Mouse (Mus musculus) intestine, postnatal 0 days (tissue): Measurements from ENCODE around the gene Lamtor2. TPM values are rescaled to one million over a fixed set of nuclear protein-coding genes. Genes with fewer than 3 reads are reported as not detected.

Experiments used
- ATAC-seq: fragments of 200-750 bp; cut with Nextera tagmentation; 2 replicates; pipeline ENCODE4 v1.8.0; 2017; ENCODE audit warnings: mild to moderate bottlenecking, moderate TSS enrichment, moderate library complexity
- H3K27ac ChIP-seq: fragments of 300-500 bp; sonication (generic); 2 replicates; pipeline ENCODE4 v1.5.1; 2014; ENCODE audit warnings: mild to moderate bottlenecking, low read depth, low read length, moderate library complexity
- H3K27me3 ChIP-seq: fragments of 300-500 bp; sonication (generic); replicated peaks from 2 replicates; pipeline ENCODE4 v1.6.1; 2014; ENCODE audit warnings: low read length, mixed read lengths; ENCODE audit not compliant: control insufficient read depth, insufficient read depth
- H3K36me3 ChIP-seq: fragments of 300-500 bp; sonication (generic); 2 replicates; pipeline ENCODE4 v1.6.1; 2014; ENCODE audit warnings: mild to moderate bottlenecking, moderate library complexity; ENCODE audit not compliant: control insufficient read depth, insufficient read depth
- H3K4me1 ChIP-seq: fragments of 300-500 bp; sonication (generic); replicated peaks from 2 replicates; pipeline ENCODE4 v1.6.1; 2014; ENCODE audit warnings: antibody characterized with exemption, low read length, mixed read lengths; ENCODE audit not compliant: control insufficient read depth, insufficient read depth
- H3K4me2 ChIP-seq: fragments of 300-500 bp; sonication (generic); replicated peaks from 2 replicates; pipeline ENCODE4 v1.6.1; 2014; ENCODE audit warnings: low read depth, mild to moderate bottlenecking, moderate library complexity
- H3K4me3 ChIP-seq: fragments of 300-500 bp; sonication (generic); 2 replicates; pipeline ENCODE4 v1.5.1; 2014; ENCODE audit warnings: low read depth, low read length
- H3K9ac ChIP-seq: fragments of 300-500 bp; sonication (generic); 2 replicates; pipeline ENCODE4 v1.6.1; 2014; ENCODE audit warnings: mild to moderate bottlenecking, low read depth, low read length
- H3K9me3 ChIP-seq: fragments of 300-500 bp; sonication (generic); 2 replicates; pipeline ENCODE4 v1.6.1; 2016; ENCODE audit warnings: mixed run types; ENCODE audit not compliant: control insufficient read depth
- CTCF ChIP-seq: sonication (generic); IDR thresholded peaks from 2 replicates; pipeline ENCODE4 v1.5.1; 2016; ENCODE audit warnings: low read depth, mild to moderate bottlenecking, control low read depth, antibody characterized with exemption, moderate library complexity
- WGBS: fragments of 180-500 bp; shearing (Covaris S2); extraction: QIAGEN DNeasy Blood & Tissue Kit; methylation state at CpG from one replicate; pipeline ENCODE4 v1.1.7; 2014; 5-methylcytosine and 5-hydroxymethylcytosine counted together
- polyA plus RNA-seq: library from polyadenylated mRNA; unstranded; fragments of >200 nt; fragmentation: Nextera tagmentation; extraction: Ambion mirVana; gene quantifications from 2 replicates; pipeline ENCODE4 v1.2.1, GENCODE M21; 2015

The Lamtor2 gene
- polyA plus RNA-seq, 1 experiment from 2014 or later, result 171 TPM

DNA sequence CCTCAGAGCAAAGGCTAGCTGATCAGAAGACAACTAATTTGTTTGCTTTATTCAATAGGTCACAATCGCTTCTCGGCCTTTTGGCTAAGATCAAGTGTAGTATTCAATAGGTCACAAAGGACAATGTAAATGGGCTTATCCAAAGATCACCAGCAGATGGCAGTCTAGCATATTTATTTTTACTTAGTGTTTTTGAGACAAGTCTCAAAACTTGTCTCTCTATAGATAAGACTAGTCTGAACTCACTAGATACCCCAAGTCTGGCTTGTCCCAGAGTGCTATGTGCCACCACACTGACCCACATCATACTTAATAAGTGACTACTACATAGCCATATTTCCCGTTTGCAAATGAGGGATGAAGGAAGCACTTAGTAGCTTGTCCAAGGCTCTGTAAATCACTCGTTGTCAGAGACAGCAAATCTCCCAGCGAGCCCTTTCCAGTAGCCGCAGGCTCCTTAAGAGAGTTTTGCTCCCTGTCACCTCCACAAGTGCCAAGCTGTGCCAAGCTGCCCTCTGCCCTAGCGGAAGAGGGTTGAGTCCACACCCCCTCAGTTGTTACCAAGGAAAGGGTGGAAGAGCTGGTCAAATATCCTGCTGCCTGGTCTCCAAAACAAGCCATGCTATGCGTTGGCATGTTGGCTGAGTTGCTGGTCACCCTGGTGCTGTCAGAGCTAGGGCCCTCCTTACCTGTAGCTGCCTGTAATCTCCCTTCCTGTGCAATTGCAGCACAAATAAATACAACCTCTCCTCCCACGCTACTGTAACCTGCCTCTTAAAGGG is 39.3 kb upstream of the Lamtor2 start:
- WGBS, result 21% methylated on average over 9 of the region's 9 CpGs
- Histone ChIP-seq H3K27me3 (no peaks in the 10 kb centered on the region), H3K4me3 (peak overlapping the region; percentile 32), H3K4me2 (peak overlapping the region; percentile 65), H3K9me3 (no peaks in the 10 kb centered on the region), H3K27ac (peak overlapping the region; percentile 68), H3K4me1 (0 out of 2 replicates have a peak, but pooled peaks cover 11% of the 10 kb centered on the region), H3K9ac (peak overlapping the region; percentile 28), H3K36me3 (peaks cover 12% of the 10 kb centered on the region; the same call in 1 of the 2 replicates)
- ATAC-seq, result peak; percentile 36
- peak; percentile 67 for TF ChIP-seq CTCF

DNA sequence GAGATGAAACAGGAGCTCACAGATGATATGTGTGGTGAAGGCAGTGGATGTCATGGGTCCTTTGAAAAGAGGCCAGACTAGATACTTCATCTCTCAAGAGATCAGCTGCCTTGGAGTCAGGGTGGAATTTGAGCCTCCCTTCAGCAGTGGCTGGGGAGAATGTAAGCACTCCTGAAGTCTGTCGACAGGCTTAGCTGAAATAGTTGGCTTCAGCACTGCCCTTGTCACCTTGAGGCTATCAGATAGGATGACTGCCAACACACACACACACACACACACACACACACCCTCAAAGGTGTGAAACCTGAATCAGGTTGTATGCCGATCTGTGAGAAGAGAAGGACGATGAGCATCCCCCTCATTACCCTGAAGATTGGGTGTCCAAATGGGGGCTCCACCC is 38.2 kb upstream of the Lamtor2 start:
- H3K4me1 ChIP-seq, result 0 out of 2 replicates have a peak, but pooled peaks cover 11% of the 10 kb centered on the region
- ATAC-seq, result no peak
- H3K4me2 ChIP-seq, result no peak overlapping the region
- H3K4me3 ChIP-seq, result no peak overlapping the region
- no peak overlapping the region for H3K9ac ChIP-seq
- 50% methylated on average over 3 of the region's 3 CpGs for WGBS
- no peaks in the 10 kb centered on the region for H3K27me3 ChIP-seq
- no peak for TF ChIP-seq CTCF
- H3K9me3 ChIP-seq, result no peaks in the 10 kb centered on the region
- H3K36me3 ChIP-seq, result peaks cover 22% of the 10 kb centered on the region; the same call in 1 of the 2 replicates
- no peak overlapping the region for H3K27ac ChIP-seq

DNA sequence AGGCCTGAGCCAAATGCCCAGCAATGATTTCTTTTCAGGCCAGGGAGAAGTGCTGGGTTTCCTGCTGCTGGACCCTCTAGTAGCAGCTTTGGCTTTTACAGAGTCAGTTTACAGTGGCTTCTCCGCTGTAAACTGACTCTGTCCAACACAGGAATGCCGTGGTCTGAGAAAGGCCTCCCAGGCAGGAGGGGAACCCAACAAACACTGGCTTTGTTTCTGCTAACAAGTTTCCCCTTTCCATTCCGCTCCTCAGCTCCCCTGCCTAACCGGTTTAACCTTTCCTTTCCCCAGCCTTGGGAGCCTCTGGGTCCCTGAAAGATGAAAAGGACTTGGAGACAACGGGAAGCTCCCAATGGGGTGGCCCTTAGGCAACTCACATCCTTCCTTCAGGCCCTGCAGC is 37.4 kb upstream of the Lamtor2 start:
- WGBS, result 29% methylated on average over 5 of the region's 5 CpGs
- Histone ChIP-seq H3K27me3 (no peaks in the 10 kb centered on the region), H3K4me1 (0 out of 2 replicates have a peak, but pooled peaks cover 11% of the 10 kb centered on the region), H3K9ac (no peak overlapping the region), H3K4me2 (no peak overlapping the region), H3K27ac (no peak overlapping the region), H3K36me3 (peaks cover 27% of the 10 kb centered on the region), H3K4me3 (no peak overlapping the region), H3K9me3 (no peaks in the 10 kb centered on the region)
- ATAC-seq, result no peak
- TF ChIP-seq CTCF, result no peak

DNA sequence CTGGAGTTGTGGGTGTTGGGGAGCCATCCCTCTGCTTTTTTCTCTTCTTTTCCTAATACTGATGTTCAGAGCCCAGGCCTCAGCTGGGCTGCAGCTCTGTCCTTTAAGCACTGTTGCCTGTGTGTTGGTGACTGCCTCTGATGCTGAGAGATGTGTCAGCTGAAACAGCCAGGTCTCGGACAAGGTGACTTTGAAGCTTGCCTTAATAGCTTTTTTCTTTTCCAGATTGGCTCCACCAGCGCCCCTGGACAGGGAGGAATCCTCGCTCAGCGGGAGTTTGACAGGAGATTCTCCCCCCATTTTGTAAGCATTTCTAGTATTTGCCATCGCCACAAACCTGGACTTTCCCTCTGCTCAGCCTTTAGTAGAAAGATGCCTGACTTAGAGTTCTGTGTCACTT is 33.8 kb upstream of the Lamtor2 start:
- H3K36me3 ChIP-seq, result peaks cover 52% of the 10 kb centered on the region
- no peak for ATAC-seq

DNA sequence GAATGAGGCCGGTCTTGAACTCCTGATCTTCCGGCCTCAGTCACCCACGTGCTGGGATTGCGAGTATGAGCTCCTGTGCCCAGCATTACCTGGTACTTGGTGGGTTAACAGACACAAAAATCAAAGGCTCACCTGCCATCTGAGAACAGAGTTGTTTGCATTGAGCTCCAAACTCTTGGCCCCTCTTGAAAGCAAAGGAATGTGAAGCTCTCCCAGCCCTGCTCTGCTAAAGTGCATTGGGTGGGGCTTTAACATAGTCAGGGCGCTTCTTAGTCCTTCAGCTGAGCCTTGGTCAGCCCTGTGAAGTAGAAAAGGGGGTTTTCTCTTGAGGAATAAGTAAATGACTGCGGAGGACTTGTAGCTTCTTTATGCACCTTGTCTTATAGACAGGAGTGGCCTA is 32.9 kb upstream of the Lamtor2 start:
- 84% methylated on average over 6 of the region's 6 CpGs for WGBS

More for the DNA sequence above, 33.8 kb upstream of the Lamtor2 start:
- no peak overlapping the region for H3K4me3 ChIP-seq
- no peaks in the 10 kb centered on the region for H3K27me3 ChIP-seq
- H3K9ac ChIP-seq, result no peak overlapping the region
- no peaks in the 10 kb centered on the region for H3K4me1 ChIP-seq
- 91% methylated on average over 5 of the region's 5 CpGs for WGBS
- no peak for TF ChIP-seq CTCF
- H3K27ac ChIP-seq, result no peak overlapping the region
- no peak overlapping the region for H3K4me2 ChIP-seq
- H3K9me3 ChIP-seq, result no peaks in the 10 kb centered on the region

DNA sequence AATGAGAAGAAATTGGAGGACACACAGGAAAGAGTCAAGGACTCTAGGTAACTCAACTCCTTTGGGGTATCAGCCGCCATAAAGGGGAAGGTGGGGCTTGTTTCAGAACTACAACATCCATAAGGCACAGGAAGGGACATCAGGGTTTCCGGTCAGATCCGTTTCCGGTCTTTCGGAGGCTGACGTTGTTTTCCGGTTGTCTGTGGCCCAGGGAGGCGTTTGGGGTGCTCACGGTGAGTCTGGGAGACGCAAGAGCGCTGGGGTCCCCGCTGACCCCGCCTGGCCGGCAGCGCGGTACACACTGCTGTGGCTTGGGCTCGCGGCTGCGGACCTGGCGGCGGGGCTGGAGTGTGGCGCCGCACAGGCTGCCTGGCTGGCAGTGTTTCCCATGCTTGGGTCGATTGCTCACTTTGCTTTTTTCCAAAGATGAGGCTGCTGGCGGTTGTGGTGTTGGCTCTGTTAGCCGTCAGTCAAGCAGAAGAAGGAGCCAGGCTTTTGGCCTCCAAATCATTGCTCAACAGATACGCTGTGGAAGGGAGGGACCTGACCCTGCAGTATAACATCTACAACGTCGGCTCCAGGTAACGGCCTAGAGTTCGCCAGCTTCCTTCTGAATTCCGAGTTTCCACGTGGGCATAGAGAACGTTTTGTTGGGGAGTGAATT is 26.7 kb upstream of the Lamtor2 start:
- peak overlapping the region; percentile 60; the same call in 1 of the 2 replicates for H3K27ac ChIP-seq
- 0 out of 2 replicates have a peak, but pooled peaks cover 2% of the 10 kb centered on the region for H3K4me1 ChIP-seq
- no peaks in the 10 kb centered on the region for H3K27me3 ChIP-seq
- peak overlapping the region; percentile 73 for H3K9ac ChIP-seq
- peaks cover 28% of the 10 kb centered on the region for H3K36me3 ChIP-seq
- H3K4me3 ChIP-seq, result peak overlapping the region; percentile 93
- TF ChIP-seq CTCF, result peak; percentile 18; the same call in 1 of the 2 replicates
- ATAC-seq, result peak; percentile 73
- under 1% methylated on average over 34 of the region's 34 CpGs for WGBS
- H3K4me2 ChIP-seq, result peak overlapping the region; percentile 77
- no peaks in the 10 kb centered on the region for H3K9me3 ChIP-seq

More for the DNA sequence above, 32.9 kb upstream of the Lamtor2 start:
- H3K4me3 ChIP-seq, result no peak overlapping the region
- H3K9me3 ChIP-seq, result no peaks in the 10 kb centered on the region
- H3K27me3 ChIP-seq, result no peaks in the 10 kb centered on the region
- peaks cover 55% of the 10 kb centered on the region for H3K36me3 ChIP-seq
- H3K4me2 ChIP-seq, result no peak overlapping the region
- no peak overlapping the region for H3K27ac ChIP-seq
- no peak for TF ChIP-seq CTCF
- H3K4me1 ChIP-seq, result no peaks in the 10 kb centered on the region
- no peak for ATAC-seq
- no peak overlapping the region for H3K9ac ChIP-seq
